Mouse (Mus musculus): ENCODE measurements around the gene Ttll6.

The Ttll6 gene

GRCm38 (mm10) chr11:96168125-96168524 lies 34.5 kb downstream of the Ttll6 start:
- DNase-seq (ENCODE audit: low spot score in 2 of 2), result no peak

- no peak for DNase-seq (ENCODE audit: low spot score in 2 of 2)
Observed at GRCm38 (mm10) chr11:96169016-96169415, 35.4 kb downstream of the Ttll6 start.

DNA sequence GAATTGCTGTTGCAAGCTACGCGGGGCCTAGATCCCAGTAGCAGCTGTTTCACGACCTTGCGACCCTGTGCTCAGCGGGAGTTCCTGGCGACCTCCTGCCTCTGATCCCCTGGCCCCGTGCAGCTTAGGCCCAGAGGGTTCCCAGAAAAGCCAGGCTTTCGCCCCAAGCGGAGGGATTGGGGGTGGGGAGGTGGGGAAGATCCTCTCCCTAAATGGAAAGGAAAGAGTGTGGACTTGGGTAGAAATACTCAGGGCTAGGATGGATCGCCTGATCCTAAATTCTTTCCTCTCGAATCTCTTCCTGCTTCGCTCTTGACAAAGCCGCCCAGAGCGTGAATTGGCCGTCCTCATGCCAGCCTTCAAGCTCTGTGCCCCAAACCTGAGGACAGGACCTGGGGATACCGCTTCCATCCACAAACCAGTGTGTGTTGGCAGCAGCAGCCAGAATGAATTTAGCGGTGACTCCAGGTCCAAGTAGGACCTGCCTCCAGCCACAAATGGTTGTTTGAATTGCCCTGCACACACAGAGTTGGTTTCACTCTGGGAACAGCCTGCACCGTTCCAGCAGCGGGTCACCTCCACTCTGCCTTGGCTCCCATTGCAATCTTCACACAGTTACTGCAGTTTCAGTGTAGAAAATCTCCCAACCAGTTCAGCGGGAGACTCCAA lies 37.3 kb downstream of the Ttll6 start:
- DNase-seq (ENCODE audit: low spot score in 2 of 2), result no peak

GRCm38 (mm10) chr11:96171601-96172000 lies 38.0 kb downstream of the Ttll6 start:
- no peak for DNase-seq (ENCODE audit: low spot score in 2 of 2)

- no peak for DNase-seq (ENCODE audit: low spot score in 2 of 2)
Observed at GRCm38 (mm10) chr11:96172511-96173287, 39.1 kb downstream of the Ttll6 start.

DNA sequence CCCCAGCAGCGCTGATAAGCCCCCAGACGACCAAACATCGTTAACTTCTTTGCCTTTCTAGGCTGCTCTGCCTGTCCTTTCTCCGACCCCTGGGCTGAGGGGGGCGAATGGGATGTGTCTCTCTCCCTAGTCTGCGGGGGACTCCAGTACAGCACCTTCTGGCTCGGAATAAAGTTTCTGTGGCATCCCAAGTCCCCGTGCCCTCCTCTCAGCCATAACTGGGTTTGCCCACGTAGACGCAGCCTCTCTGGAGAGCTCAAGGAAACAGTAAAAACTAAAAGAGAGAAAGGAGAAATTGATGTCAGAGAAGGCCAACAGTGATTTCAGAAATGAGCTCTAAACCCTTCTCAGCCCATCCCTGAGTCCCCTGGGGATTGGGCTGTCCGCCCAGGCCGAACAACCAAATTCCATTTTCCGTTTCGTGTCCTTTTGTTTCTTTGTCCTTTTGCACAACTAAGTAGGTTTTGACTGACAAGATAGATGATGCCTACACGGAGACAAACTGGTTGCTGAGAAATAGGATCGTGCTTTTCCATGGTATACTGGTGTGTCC lies 39.8 kb downstream of the Ttll6 start:
- DNase-seq (ENCODE audit: low spot score in 2 of 2), result no peak

DNA sequence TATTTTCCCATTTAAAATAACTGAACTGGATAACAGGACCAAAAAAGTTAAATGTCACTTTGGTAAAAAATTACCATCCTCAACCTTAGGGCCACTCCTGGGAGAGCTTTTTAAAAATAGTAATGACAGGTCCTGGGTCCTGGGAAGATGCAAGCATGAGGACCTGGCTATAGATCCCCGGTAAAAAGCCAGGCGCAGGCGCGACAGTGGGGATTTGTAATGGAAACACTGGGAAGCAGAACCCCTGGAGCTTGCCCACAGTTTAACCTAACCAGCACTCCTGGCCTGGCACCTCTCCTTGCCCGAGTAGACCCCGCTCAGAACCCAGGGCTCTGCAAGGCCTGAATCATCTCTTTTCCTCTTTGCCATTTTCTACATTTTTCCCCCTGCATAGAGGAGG lies 41.3 kb downstream of the Ttll6 start:
- no peak for DNase-seq (ENCODE audit: low spot score in 2 of 2)

DNA sequence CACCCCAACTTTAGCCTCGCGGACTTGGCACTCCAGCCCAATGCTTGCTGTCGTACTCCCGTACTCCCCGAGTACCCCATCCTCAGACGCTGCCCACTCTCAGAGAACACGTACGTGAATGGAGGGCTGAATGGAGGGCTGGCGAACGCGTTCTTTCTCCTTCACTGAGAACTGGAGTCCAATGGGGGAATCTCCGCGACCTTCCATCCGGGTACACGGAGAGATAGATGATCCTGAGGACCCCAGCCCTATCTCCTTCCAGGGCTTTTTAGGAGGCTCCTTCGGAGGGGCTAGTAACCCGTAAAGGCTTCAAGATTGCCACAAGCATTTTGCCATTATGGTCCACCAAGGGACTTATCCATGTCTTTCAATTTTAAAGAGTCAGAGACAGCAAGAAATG lies 41.9 kb downstream of the Ttll6 start:
- no peak for DNase-seq (ENCODE audit: low spot score in 2 of 2)

- DNase-seq (ENCODE audit: low spot score in 2 of 2), result no peak
Observed at GRCm38 (mm10) chr11:96175951-96176530, 42.5 kb downstream of the Ttll6 start.

- no peak for DNase-seq (ENCODE audit: low spot score in 2 of 2)
Observed at GRCm38 (mm10) chr11:96176841-96177240, 43.3 kb downstream of the Ttll6 start.

GRCm38 (mm10) chr11:96177546-96178174 lies 44.1 kb downstream of the Ttll6 start:
- no peak for DNase-seq (ENCODE audit: low spot score in 2 of 2)

GRCm38 (mm10) chr11:96178356-96178755 lies 44.8 kb downstream of the Ttll6 start:
- DNase-seq (ENCODE audit: low spot score in 2 of 2), result no peak

DNA sequence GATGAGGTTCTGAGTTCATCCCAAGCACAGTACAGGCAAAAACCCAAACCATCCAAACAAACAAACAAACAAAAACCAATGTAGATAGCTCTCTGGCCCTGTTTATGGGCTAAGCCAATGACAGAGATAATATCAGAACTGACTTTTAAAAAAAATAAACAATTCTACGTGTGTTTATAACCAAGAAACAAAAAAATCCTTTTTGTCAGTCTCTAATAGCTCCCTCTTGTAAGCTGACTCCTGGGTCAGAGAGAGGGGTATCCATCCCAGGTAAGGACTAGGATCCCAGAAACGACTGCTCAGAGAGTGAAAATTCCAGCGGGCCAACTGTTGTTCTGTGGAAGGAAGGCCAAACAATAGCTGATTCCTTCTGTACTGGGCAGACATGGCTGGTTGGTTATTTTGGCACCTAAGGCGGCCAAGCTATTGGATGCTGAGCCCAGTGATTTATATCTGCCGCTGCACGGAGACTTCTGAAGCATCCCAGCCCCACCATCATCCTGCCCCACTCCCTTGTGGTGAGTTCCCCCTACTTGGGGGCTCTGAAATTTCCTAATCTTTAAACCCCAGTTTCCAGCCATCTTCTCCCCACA lies 45.4 kb downstream of the Ttll6 start:
- DNase-seq (ENCODE audit: low spot score in 2 of 2), result no peak

DNA sequence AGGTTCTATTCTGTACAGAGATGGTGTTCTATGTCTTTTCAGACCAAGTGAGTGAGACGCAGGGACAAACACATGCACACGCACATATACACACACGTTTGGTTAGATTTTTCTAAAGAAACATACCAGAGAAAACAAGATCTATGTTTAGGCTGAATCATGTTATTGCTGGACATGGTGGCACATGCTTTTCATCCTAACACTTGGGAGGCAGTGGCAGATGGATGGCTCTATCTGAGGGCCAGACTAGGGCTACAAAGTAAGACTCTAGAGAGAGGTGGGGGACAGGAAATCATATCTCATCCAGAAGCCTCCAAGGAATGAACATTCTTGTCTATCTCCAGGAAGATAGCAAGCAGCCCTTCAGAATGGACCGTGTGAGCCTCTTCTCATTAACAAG lies 47.5 kb downstream of the Ttll6 start:
- DNase-seq (ENCODE audit: low spot score in 2 of 2), result no peak

DNA sequence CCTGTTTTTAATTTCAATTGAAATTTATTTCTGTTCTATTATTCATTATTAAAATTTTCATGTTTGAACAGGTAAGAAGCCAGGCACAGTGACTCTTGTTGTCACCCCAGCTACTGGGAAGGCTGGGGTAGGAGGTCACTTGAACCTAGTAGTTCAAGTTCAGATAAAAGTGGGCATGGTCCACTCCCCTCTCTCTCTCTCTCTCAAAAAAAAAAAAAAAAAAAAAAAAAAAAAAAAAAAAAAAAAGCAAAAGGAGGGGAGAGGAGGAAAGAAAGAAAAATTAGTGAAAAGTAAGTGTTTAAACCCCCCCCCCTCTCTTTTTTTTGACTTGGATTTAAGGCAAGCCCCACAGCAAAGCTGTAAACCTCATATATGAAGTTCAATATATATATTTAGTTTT lies 50.6 kb downstream of the Ttll6 start:
- no peak for DNase-seq (ENCODE audit: low spot score in 2 of 2)

GRCm38 (mm10) chr11:96187321-96187720 lies 53.7 kb downstream of the Ttll6 start:
- DNase-seq (ENCODE audit: low spot score in 2 of 2), result no peak

DNA sequence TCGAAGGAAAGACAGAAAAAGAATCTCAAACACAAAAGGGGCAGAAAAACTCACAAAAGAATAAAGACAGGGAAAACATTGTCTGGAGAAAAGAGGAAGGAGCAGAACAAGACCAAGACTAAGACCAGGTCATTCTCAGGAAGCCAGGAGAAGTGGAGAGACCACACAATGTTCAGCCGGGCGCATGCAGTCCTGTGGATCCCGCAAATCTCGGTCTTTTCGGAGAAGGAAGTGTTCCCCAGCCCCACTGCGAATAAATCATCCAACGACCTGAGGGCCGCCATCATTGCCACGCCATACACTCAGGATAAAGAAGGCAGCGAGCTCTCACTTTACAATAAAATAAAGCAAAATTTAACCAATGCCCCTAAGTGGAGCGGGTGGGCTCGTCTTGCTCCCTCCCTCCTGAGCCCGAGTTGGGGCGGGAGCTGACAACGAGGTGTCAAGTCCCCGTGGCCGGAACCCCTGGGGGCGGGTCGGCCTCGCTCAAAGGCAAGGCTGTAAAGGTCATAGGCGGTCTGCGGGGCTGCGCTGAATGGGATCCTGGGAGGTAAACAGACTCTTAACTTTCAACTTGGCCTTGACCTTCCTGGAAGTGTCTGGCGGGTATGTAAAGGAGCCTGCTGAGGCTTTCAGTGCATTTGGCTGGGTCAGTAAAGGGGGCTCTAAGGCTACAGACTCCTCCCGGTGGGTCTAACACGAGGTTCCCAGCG lies 56.4 kb downstream of the Ttll6 start:
- no peak for DNase-seq (ENCODE audit: low spot score in 2 of 2)

DNA sequence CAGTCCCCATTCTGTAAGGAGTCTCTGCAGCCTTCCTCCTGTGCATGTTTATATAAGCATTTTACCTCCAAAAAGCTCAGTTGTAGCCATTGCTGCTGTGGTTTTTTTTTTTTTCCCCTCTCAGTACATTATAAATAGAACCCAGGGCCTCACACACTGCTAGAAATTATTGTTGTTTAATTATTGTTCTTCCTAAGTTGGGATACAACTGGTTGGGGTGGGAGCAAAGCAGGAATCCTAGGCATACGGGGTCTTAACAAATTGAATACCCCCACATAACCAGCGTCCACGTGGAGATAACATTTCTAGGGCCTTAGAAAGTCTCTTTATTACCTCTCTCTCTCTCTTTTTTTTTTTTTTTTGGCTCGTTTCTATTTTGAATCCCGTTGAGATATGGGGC lies 57.5 kb downstream of the Ttll6 start:
- DNase-seq (ENCODE audit: low spot score in 2 of 2), result no peak

DNA sequence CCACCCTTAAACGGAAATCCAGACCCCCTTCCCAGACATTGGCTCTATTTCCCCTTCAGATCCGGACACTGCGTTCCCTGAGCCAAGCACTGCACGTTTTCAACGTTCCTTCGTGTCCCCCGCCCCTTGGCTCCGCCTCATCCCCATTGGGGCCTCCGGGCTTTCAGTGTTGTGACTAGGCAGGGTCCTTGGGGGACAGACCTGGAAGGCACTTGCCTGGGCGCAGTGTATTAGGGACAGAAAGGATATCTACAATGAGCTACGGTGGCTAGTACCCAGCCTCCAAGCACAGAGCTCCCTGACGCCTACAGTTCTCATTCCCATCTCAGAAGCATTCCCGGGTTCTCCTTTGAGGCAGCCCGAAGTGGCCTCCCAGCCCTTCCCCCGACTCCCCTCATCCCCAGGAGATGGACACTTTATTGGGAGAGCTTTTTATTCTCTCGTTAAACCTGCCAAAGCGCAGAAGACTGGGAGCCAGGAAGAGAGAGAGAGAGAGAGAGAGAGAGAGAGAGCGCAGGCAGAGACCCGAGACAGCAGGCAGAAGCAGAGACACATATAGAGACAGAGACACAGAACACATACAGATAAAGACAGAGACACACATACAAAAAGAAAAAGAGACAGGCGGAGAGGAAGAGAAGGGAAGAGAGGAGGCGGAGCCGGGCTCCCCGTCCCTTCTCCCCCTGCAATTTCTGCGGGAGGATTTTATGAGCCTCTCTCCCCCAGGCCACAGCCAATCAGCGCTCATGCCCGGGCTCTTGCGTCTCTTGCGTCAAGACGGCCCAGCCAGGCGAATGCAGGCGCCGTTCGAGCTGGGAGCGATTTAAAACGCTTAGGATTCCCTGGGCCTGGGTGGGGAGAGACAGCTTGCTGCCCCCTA lies 60.2 kb downstream of the Ttll6 start, which contains the start of gene Hoxb13:
Hoxb13 (plus strand) TSS at position 796 of the 880 bp plus-strand sequence.
- no peak for DNase-seq (ENCODE audit: low spot score in 2 of 2)

- DNase-seq (ENCODE audit: low spot score in 2 of 2), result no peak
Observed at GRCm38 (mm10) chr11:96194401-96194710, 60.8 kb downstream of the Ttll6 start.
